Mouse (Mus musculus): Measurements from ENCODE around the gene St6galnac3. TPM values are rescaled to one million over a fixed set of nuclear protein-coding genes. Genes with fewer than 3 reads are reported as not detected.
"Not testable (repeated sequence)": the region's sequence is repeated elsewhere in the genome, so short reads cannot be mapped to it uniquely, and the experiment has no call there.

Gene St6galnac3
- polyA plus RNA-seq, 3 experiments from 2014 or later: 39.4 to 85.0 (median 71.2) TPM

DNA sequence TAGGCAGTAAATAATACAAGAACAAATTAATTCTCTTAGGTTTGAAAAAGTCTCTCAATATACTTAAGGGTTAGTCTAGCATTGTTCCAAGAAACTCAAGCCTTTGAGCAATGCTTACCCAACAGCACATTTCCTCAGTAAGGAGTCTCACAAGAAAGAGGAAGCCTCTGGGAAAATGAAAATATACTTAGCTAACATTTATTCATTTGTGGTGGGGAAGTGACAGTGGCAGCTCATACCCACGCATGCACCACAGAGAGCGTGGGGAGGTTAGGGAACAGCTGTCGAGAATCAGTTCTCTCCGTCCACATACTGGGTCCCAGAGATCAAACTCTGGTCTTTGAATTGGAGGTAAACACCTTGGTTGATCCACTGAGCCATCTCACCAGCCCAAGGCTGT, 318.8 kb downstream of the St6galnac3 start:
- no peak for ATAC-seq

DNA sequence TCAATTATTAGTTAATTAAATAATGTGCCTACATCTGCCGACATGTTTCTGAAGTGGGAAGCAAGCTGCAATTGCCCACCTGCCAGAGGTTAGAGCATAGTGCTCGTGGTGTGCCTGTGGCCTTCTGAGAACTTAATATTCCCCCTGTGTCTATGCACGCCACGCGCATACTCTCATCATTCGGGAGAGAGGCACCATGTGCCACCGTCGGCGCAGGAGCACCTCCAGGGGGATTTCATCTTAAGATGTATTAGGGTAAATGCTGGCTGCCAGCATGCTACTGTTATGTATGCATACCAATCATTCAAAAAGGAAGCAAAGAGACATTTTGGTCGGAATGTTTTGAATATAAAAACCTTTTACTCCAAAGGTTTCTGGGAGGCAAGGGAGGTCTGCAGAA, 319.3 kb downstream of the St6galnac3 start:
- ATAC-seq: no peak

DNA sequence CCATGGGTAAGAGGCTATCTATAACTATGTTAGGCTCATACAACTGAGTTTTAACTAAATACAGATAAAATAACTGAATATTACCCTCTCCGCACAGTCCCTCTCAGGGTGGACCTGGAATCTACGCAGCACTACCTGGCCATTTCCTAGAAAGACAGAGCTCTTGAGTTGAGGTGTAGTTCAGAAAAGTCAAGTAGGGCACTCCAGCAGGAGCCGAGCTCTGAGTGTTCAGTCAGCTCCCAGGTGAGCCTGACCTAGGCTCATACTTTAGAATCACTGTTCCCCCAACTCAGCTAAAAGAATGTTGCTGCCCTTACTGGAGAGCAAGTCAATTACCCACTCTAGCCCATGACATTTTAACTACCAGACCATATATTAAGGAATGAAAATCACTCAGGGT, 324.7 kb downstream of the St6galnac3 start:
- ATAC-seq: no peak

DNA sequence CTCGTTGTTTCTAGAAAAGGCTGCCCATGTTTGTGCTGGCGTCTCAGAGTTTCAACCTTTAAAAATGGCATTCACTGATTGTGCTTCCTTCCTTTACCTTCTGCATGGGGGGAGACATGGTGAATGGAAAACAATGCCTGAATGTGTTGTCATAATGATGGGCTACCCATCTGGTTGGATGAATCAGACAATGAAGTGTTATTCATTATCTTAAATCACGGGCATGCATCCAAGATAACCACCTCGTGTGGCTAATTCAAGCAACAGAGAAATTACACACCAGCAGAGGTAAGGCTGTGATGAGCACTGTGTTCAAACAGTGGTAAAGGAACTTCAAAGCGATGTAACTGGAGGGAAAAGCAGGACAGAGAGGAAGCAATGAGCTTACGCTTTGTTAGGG, 325.4 kb downstream of the St6galnac3 start:
- ATAC-seq: no peak

DNA sequence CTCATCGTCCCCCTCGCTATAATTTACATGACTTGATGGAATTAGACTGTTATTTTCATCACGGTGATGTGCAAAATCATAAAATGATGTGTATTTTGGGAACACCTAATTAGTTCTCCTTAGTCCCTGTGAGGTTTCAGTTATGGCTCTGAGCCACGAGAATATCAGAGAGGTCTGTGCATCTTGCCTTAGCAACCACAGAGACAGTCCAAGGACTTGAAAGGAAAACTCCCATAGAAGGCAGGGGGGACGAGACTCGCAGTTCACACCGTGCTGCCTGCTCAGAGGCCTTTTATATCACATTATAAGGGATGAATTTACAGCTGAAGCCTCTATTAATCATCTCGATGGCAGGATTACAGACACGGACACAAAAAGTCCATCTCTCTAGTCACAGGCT, 327.2 kb downstream of the St6galnac3 start:
- ATAC-seq: no peak

DNA sequence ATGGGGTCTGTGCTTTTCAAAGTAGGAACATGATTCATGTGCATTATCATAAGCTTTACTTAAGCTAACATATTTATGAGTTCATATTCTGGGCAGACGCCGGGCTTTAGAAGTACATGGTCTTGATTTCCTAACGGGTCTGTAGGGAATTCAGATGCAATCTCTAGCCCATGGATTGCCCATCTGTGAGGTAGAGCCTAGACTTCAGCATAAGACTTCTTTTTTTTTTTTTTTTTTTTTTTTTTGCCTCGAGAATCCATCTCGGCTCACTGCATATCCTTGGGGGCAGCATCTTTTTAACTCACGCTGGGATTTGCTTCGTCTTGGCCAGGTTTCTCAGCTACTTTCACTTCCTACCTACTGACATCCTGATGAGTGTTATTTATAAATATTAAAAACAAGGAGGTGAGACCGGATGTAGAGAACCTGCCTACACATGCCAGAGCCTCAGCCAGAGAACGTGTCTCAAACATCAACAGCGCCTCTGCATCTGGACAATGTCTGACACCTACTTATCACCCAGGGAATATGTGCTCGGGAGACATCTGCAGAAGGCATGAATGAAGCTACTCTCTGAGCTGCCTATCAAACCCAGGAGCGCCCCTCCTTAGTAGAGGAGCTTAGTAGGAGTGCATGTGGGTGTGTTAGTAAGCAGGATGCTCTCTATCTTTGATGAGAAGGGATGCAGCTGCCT, 328.5 kb downstream of the St6galnac3 start:
- ATAC-seq: no peak

DNA sequence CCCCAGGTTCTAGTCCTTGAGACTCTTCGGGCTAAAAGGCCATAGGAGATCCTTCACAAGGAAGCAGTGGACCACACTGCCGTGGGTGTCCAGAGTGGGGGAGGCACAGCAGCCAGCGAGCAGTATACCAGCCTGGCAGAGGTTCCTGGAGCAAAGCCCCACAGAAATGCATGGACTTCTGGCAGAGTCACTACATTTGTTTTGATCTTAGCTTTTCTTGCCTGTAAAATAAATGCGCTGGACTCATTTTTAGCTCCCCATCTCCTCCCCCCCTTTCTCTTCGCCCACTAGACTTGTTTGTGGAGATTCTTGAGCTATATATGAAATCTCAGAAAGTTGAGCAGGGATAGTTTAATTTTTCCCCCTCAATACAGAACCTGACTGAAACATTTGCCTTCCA, 329.6 kb downstream of the St6galnac3 start:
- no peak for ATAC-seq

GRCm38 (mm10) chr3:153394751-153395150, 330.2 kb downstream of the St6galnac3 start:
- ATAC-seq: no peak

DNA sequence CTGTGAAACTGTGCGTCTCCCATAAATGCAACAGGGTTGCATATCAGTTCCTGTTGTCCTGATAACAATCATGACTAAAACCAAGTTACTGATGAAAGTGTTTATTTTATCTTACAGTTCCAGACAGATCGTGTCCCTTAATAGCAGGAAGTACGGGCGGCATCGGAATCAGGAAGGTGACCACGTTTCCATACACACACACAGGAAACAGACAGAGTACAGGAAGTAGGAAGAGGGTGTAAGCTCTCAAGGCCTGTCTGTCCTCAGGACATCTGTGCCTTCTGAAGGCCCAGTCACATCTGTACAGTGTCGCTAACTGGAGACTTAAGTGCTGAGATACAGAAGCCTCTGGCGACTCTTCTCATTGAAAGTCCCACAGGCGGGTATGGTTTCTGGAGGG, 330.8 kb downstream of the St6galnac3 start:
- ATAC-seq: no peak

- ATAC-seq: not testable (repeated sequence)
Observed at GRCm38 (mm10) chr3:153391451-153391850, 333.5 kb downstream of the St6galnac3 start.

DNA sequence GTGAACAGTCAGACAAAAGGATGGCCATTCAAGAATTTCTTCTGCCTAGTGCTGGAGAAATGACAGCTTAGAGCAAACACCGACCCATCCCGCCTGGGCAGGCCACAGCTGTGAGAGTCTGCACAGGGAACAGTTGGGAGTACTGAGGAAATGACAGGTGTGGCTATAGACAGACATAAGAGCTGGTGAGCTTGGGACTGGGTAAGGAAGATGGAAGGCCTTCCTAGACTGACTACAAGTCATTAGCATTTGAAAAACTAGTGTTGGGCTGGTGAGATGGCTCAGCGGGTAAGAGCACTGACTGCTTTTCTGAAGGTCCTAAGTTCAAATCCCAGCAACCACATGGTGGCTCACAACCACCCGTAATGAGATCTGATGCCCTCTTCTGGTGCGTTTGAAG, 340.3 kb downstream of the St6galnac3 start:
- ATAC-seq: not testable (repeated sequence)

DNA sequence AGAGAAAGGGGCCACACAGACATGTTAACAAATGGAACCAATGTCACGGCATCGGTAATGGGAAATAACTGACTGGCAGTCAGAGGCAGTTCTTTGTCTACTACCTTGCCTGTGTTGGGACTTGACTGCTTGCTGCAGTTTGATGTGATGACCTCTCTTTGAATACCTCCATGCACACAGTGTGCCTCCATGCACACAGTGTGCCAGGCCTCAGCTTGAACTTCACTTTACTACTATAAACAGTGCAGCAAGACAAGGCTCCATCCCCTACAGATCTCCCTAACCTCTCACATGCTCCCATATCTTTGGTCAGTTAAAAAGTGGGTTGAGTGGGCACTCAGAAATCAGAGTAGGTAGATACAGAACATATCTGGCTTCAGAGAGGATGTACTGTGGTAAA, 341.3 kb downstream of the St6galnac3 start:
- no peak for ATAC-seq

DNA sequence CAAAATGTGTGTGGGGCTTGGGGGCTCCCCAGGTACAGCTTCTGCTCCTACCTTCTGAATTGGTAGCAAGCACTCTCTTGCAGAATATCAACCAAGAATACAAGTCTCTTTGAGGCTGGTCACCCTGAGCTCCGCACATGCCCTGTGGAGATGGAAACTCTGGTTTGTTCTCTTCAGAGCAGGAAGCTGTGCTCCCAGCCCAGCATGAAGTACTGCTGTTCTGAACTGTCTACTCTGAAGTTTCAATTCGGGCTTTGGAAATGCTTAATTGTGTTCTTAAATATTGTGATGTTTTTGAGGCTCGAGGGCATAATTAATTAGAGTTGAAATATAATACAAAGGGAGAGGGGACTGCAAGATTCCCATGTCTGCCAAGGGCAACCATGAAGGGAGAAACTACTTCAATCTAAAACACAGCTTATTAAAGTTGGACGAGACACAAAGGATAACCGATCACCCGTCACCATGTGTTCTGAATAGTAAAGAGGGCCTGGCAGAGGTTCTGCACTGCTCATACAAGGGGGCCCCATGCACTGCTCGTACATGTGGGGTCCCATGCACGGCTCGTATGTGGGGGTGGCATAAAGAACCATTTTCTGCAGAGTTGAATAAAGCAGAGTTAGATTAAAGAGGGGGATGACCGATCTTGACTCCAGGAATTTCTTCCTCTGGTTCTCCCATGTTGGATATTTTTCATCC, 359.8 kb downstream of the St6galnac3 start:
- ATAC-seq: no peak

GRCm38 (mm10) chr3:153364366-153364765, 360.6 kb downstream of the St6galnac3 start:
- ATAC-seq: no peak

DNA sequence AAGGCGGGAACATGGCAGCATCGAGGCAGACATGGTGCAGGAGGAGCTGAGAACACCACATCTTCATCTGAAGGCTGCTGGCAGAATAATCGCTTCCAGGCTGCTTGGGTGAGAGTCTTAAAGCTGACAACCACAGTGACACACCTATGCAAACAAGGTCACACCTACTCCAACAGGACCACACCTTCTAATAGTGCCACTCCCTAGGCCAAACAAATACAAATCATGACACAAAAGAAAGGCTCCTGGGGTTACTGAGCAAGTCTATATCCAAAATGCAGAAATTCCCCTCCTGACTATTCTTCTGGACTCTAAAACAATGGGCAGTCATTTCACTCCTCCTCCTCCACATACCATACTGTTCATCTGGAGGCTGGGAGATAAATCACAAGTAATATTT, 365.0 kb downstream of the St6galnac3 start:
- no peak for ATAC-seq

GRCm38 (mm10) chr3:153356071-153356470, 368.9 kb downstream of the St6galnac3 start:
- ATAC-seq: no peak

- no peak for ATAC-seq
Observed at GRCm38 (mm10) chr3:153354988-153355297, 370.0 kb downstream of the St6galnac3 start.

DNA sequence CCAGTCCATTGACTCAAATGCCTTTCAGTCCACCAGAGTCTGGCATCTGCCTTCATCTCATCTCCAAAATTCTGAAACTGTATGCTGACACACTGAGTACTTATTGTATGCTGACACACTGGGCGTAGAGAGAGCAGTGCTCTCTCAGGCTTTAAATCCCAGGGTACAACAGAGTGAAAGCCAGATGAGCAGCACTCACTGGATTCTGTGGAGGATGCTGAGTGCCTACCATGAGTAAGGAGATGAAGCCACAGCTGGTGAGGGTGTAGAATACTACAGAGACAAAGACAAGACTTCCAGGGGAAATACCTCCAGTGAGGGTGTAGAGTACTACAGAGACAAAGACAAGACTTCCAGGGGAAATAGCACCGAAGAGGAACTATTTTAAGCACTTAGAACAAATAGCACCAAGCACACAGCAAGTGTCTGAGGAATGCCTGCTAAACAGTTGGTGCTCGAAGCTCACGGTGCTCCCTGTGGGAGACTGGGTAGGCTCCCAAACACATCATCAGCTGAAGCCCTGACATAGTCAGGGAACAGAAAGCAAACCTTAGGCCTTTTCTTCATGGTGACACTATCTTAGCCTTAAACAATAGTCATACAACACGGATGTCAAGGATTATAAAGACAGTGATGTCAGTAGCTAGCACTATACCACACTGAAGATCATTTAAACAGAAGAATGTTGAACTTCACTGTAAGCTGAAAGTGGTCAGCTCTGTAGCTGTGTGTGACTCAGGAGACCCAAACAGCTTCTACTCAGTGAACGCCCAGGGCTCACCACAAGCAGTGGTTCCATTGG, 370.6 kb downstream of the St6galnac3 start:
- ATAC-seq: no peak

DNA sequence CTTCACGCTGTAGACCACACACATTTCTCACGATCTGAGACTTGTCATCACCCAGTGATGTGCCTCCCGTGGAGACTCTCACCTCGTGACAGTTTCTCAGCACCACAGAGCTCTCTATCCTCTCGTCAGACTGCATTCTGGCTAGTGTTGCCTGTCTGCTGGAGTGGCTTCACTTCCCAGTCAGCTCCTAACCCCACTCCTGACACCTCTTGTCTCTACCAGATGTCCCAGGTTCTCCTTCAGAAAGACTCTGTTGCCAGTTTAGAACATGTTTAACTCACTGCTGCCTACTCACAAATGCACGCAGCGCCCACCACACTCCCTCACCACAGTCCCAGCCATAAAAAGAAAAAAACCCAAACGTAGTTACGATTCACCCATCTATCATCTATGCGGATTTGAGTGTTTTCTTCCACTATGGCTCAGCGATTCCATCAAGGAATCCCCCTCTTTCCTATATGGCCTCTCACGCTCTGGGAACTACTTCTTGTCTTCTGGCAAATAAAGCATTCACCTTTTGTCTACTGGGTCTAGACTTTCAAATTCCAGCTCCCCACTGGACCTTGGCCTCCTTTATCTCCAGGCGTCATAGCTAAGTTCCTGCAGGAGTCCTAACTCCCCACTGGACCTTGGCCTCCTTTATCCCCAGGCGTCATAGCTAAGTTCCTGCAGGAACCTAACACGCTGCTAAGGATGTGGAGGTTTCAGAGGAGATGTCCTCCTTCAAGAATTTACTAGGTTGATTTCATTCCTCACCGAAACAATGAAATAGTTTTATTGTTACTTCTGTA, 371.5 kb downstream of the St6galnac3 start:
- ATAC-seq: no peak

GRCm38 (mm10) chr3:153349981-153350380, 375.0 kb downstream of the St6galnac3 start:
- ATAC-seq: no peak

GRCm38 (mm10) chr3:153348797-153349465, 376.0 kb downstream of the St6galnac3 start:
- ATAC-seq: no peak

GRCm38 (mm10) chr3:153344979-153345378, 380.0 kb downstream of the St6galnac3 start:
- ATAC-seq: no peak

Measured in inflammation-experienced regulatory T-cells, adult 6 months (primary cell).